Mouse (Mus musculus) gastrocnemius, adult 2 months (tissue): ENCODE data around the gene Olfr522. TPM values are rescaled to one million over a fixed set of nuclear protein-coding genes. Genes with fewer than 3 reads are reported as not detected.

Experiments used
- DNase-seq: peaks from one replicate; pipeline ENCODE4 v3.0.0; 2022
- H3K27ac ChIP-seq: fragments of 200-600 bp; 2 replicates; pipeline ENCODE4 v1.8.1; 2022; ENCODE audit warnings: mild to moderate bottlenecking
- H3K4me3 ChIP-seq: fragments of 200-600 bp; 2 replicates; pipeline ENCODE4 v1.8.1; 2022; ENCODE audit warnings: mild to moderate bottlenecking, moderate library complexity
- CTCF ChIP-seq: fragments of 200-600 bp; IDR thresholded peaks from 2 replicates; pipeline ENCODE4 v1.8.1; 2022; ENCODE audit warnings: antibody characterized with exemption, mild to moderate bottlenecking, moderate library complexity
- intact Hi-C: fragments of 180-260 bp; cut with DNase I; formaldehyde crosslinking; loops from one replicate; pipeline ENCODE4 v1.15.1; 2025
- total RNA-seq, 2 experiments: library from RNA; stranded (reverse); gene quantifications; 2 replicates each; pipeline ENCODE4 v1.2.3; 2021

Gene Olfr522
- total RNA-seq, 2 experiments from 2014 or later, result not detected

- intact Hi-C loops, result loop anchor here (10.0 kb wide), 1 partner anchor 1200 kb away; no protein-coding TSS in a partner anchor
Observed at GRCm38 (mm10) chr7:140124382-140124781, 40.2 kb downstream of the Olfr522 start.

GRCm38 (mm10) chr7:140122765-140123164 is 41.8 kb downstream of the Olfr522 start:
- TF ChIP-seq CTCF, result no peak
- intact Hi-C loops, result loop anchor here (10.0 kb wide), 1 partner anchor 1198 kb away; no protein-coding TSS in a partner anchor
- H3K27ac ChIP-seq, result no peak overlapping the region

More at GRCm38 (mm10) chr7:140124382-140124781, 40.2 kb downstream of the Olfr522 start:
- Histone ChIP-seq H3K4me3 (no peak overlapping the region), H3K27ac (no peak overlapping the region)
- no peak for DNase-seq
- TF ChIP-seq CTCF, result no peak

GRCm38 (mm10) chr7:140121338-140121910 is 43.1 kb downstream of the Olfr522 start:
- no peak for DNase-seq
- Histone ChIP-seq H3K27ac (no peak overlapping the region), H3K4me3 (no peak overlapping the region)
- no peak for TF ChIP-seq CTCF
- intact Hi-C loops, result loop anchor here (10.0 kb wide), 1 partner anchor 1197 kb away; no protein-coding TSS in a partner anchor

More at GRCm38 (mm10) chr7:140122765-140123164, 41.8 kb downstream of the Olfr522 start:
- H3K4me3 ChIP-seq, result no peak overlapping the region
- DNase-seq, result no peak

GRCm38 (mm10) chr7:140120484-140120883 is 44.1 kb downstream of the Olfr522 start:
- no peak overlapping the region for H3K4me3 ChIP-seq
- H3K27ac ChIP-seq, result no peak overlapping the region
- no peak for DNase-seq
- TF ChIP-seq CTCF, result no peak
- intact Hi-C loops, result loop anchor here (10.0 kb wide), 1 partner anchor 1196 kb away; no protein-coding TSS in a partner anchor

- no peak for TF ChIP-seq CTCF
Observed at GRCm38 (mm10) chr7:140116329-140117054, 48.1 kb downstream of the Olfr522 start, which contains the start of gene Echs1. Echs1 (minus strand) TSS chr7:140116476.

GRCm38 (mm10) chr7:140115583-140116328 is 48.8 kb downstream of the Olfr522 start, which contains the start of gene Paox:
Paox (plus strand) TSS chr7:140115799.
- intact Hi-C loops, result loop anchor here (1.0 to 5.0 kb wide), 2 partner anchors 13 to 78 kb away; partner anchors contain the start of genes Fuom, Tubgcp2 and Zfp511
- peak; percentile 69 for DNase-seq
- TF ChIP-seq CTCF, result no peak; the same call in 1 of the 2 replicates

More at GRCm38 (mm10) chr7:140116329-140117054, 48.1 kb downstream of the Olfr522 start, which contains the start of gene Echs1:
- Histone ChIP-seq H3K27ac (peak within 1 kb of the TSS; percentile 97), H3K4me3 (peak within 1 kb of the TSS; percentile 91)
- DNase-seq, result peak; percentile 95
- intact Hi-C loops, result loop anchor here (1.0 to 5.0 kb wide), 2 partner anchors 14 to 79 kb away; partner anchors contain the start of genes Fuom, Tubgcp2 and Zfp511

GRCm38 (mm10) chr7:140111943-140112342 is 52.6 kb downstream of the Olfr522 start:
- intact Hi-C loops, result no loop called here
- no peak overlapping the region for H3K27ac ChIP-seq
- DNase-seq, result no peak
- no peak overlapping the region for H3K4me3 ChIP-seq
- TF ChIP-seq CTCF, result no peak

More at GRCm38 (mm10) chr7:140115583-140116328, 48.8 kb downstream of the Olfr522 start, which contains the start of gene Paox:
- Histone ChIP-seq H3K27ac (peak within 1 kb of the TSS; percentile 97), H3K4me3 (peak within 1 kb of the TSS; percentile 91)

Other genes with a start within 250 kb of the Olfr522 start
- gene Utf1, start 221.0 kb downstream of the Olfr522 start, total RNA-seq, result not detected
- not detected for gene 6430531B16Rik, start 186.0 kb downstream of the Olfr522 start, total RNA-seq
- under 1 TPM; 0.39 to 0.43 TPM for gene Adam8, start 172.2 kb downstream of the Olfr522 start, total RNA-seq
- gene Zfp511, start 128.4 kb downstream of the Olfr522 start, total RNA-seq, result 1 to 10 TPM; 8.4 to 8.6 TPM
- gene Tubgcp2, start 128.1 kb downstream of the Olfr522 start, total RNA-seq, result 10 to 100 TPM; 19.7 to 23.5 TPM
- not detected for gene Msx3, start 115.7 kb downstream of the Olfr522 start, total RNA-seq
- under 1 TPM in 1 of 2 experiments, not detected in 1; 0.20 TPM for gene Caly, start 82.2 kb downstream of the Olfr522 start, total RNA-seq
- gene Prap1, start 71.4 kb downstream of the Olfr522 start, total RNA-seq, result not detected
- gene Fuom, start 62.3 kb downstream of the Olfr522 start, total RNA-seq, result 10 to 100 TPM; 35.2 to 52.0 TPM
- 1 to 10 TPM; 3.6 to 5.1 TPM for gene Paox, start 49.0 kb downstream of the Olfr522 start, total RNA-seq
- gene Echs1, start 48.3 kb downstream of the Olfr522 start, total RNA-seq, result 100 to 1,000 TPM; 116 to 201 TPM
- 10 to 100 TPM; 26.5 to 33.2 TPM for gene Mtg1, start 27.2 kb downstream of the Olfr522 start, total RNA-seq
- gene Sprn, start 9.9 kb downstream of the Olfr522 start, total RNA-seq, result under 1 TPM; 0.13 to 0.50 TPM
- not detected for gene Olfr523, start 8.5 kb upstream of the Olfr522 start, total RNA-seq
- gene Olfr524, start 41.2 kb upstream of the Olfr522 start, total RNA-seq, result not detected
- not detected for gene Cd163l1, start 53.5 kb upstream of the Olfr522 start, total RNA-seq
- gene 5830411N06Rik, start 82.5 kb upstream of the Olfr522 start, total RNA-seq, result not detected
- gene Olfr525, start 156.1 kb upstream of the Olfr522 start, total RNA-seq, result not detected
- not detected for gene Olfr527, start 169.3 kb upstream of the Olfr522 start, total RNA-seq
- gene Olfr60, start 196.9 kb upstream of the Olfr522 start, total RNA-seq, result not detected
- gene Olfr530, start 211.6 kb upstream of the Olfr522 start, total RNA-seq, result not detected
- not detected for gene Olfr531, start 238.2 kb upstream of the Olfr522 start, total RNA-seq